Mouse (Mus musculus): ENCODE data around the gene Trim25.
"Not testable (repeated sequence)": the region's sequence is repeated elsewhere in the genome, so short reads cannot be mapped to it uniquely, and the experiment has no call there.

Gene Trim25

GRCm38 (mm10) chr11:89024181-89024881 is 25.2 kb downstream of the Trim25 start:
- DNase-seq (ENCODE audit: low spot score in 2 of 2) = peak; percentile 76 to 87

GRCm38 (mm10) chr11:89025603-89026002 is 26.4 kb downstream of the Trim25 start:
- no peak for DNase-seq (ENCODE audit: low spot score in 2 of 2)

- no peak for DNase-seq (ENCODE audit: low spot score in 2 of 2)
These were observed 26.9 kb downstream of the Trim25 start for GRCm38 (mm10) chr11:89026117-89026516.

- peak in 1 of 2 experiments; percentile 82 for DNase-seq (ENCODE audit: low spot score in 2 of 2)
These were observed 28.8 kb downstream of the Trim25 start for GRCm38 (mm10) chr11:89027955-89028361.

GRCm38 (mm10) chr11:89028871-89029405 is 29.8 kb downstream of the Trim25 start:
- peak in 1 of 2 experiments; percentile 81 for DNase-seq (ENCODE audit: low spot score in 2 of 2)

- no peak for DNase-seq (ENCODE audit: low spot score in 2 of 2)
These were observed 31.4 kb downstream of the Trim25 start for GRCm38 (mm10) chr11:89030552-89030951.

- no peak for DNase-seq (ENCODE audit: low spot score in 2 of 2)
These were observed 32.0 kb downstream of the Trim25 start for GRCm38 (mm10) chr11:89031189-89031588.

GRCm38 (mm10) chr11:89034592-89034991 is 35.4 kb downstream of the Trim25 start:
- DNase-seq (ENCODE audit: low spot score in 2 of 2) = no peak

- no peak for DNase-seq (ENCODE audit: low spot score in 2 of 2)
These were observed 36.4 kb downstream of the Trim25 start for GRCm38 (mm10) chr11:89035552-89035951.

GRCm38 (mm10) chr11:89038496-89038895 is 39.3 kb downstream of the Trim25 start:
- DNase-seq (ENCODE audit: low spot score in 2 of 2) = no peak

GRCm38 (mm10) chr11:89039325-89039724 is 40.1 kb downstream of the Trim25 start:
- peak; percentile 59 to 79 for DNase-seq (ENCODE audit: low spot score in 2 of 2)

GRCm38 (mm10) chr11:89041073-89041472 is 41.9 kb downstream of the Trim25 start:
- DNase-seq (ENCODE audit: low spot score in 2 of 2) = not testable (repeated sequence)

GRCm38 (mm10) chr11:89043046-89043445 is 43.9 kb downstream of the Trim25 start:
- DNase-seq (ENCODE audit: low spot score in 2 of 2) = no peak

GRCm38 (mm10) chr11:89045501-89045900 is 46.3 kb downstream of the Trim25 start:
- DNase-seq (ENCODE audit: low spot score in 2 of 2) = not testable (repeated sequence)

- no peak for DNase-seq (ENCODE audit: low spot score in 2 of 2)
These were observed 46.8 kb downstream of the Trim25 start for GRCm38 (mm10) chr11:89046021-89046420.

- no peak for DNase-seq (ENCODE audit: low spot score in 2 of 2)
These were observed 52.6 kb downstream of the Trim25 start for GRCm38 (mm10) chr11:89051767-89052166.

- DNase-seq (ENCODE audit: low spot score in 2 of 2) = no peak
These were observed 56.9 kb downstream of the Trim25 start for GRCm38 (mm10) chr11:89055931-89056690.

- DNase-seq (ENCODE audit: low spot score in 2 of 2) = peak in 1 of 2 experiments; percentile 28
These were observed 59.5 kb downstream of the Trim25 start for GRCm38 (mm10) chr11:89058515-89059270.

- peak; percentile 34 to 39 for DNase-seq (ENCODE audit: low spot score in 2 of 2)
These were observed 60.8 kb downstream of the Trim25 start for GRCm38 (mm10) chr11:89059919-89060422.

GRCm38 (mm10) chr11:89060423-89061089 is 61.4 kb downstream of the Trim25 start:
- DNase-seq (ENCODE audit: low spot score in 2 of 2) = peak; percentile 89 to 96

- peak; percentile 51 to 52 for DNase-seq (ENCODE audit: low spot score in 2 of 2)
These were observed 62.2 kb downstream of the Trim25 start for GRCm38 (mm10) chr11:89061362-89061761.
